Mouse (Mus musculus) liver, embryonic 13.5 days (tissue): ENCODE data around the gene Lilrb4a. TPM values are rescaled to one million over a fixed set of nuclear protein-coding genes. Genes with fewer than 3 reads are reported as not detected.

Experiments used
- ATAC-seq: fragments of 200-750 bp; cut with Nextera tagmentation; 2 replicates; pipeline ENCODE4 v1.8.0; 2017; ENCODE audit warnings: low read depth, mild to moderate bottlenecking, moderate number of reproducible peaks, moderate library complexity
- DNase-seq: peaks from one replicate; pipeline ENCODE4 v3.0.0; 2022
- H3K27ac ChIP-seq: fragments of 300-500 bp; sonication (generic); 2 replicates; pipeline ENCODE4 v1.5.1; 2015; ENCODE audit warnings: moderate library complexity, mild to moderate bottlenecking, inconsistent platforms
- H3K27me3 ChIP-seq: fragments of 300-500 bp; sonication (generic); 2 replicates; pipeline ENCODE4 v1.6.1; 2015; ENCODE audit warnings: mild to moderate bottlenecking, inconsistent platforms
- H3K36me3 ChIP-seq: fragments of 300-500 bp; sonication (generic); 2 replicates; pipeline ENCODE4 v1.6.1; 2015; ENCODE audit warnings: mild to moderate bottlenecking, inconsistent platforms
- H3K4me1 ChIP-seq: fragments of 300-500 bp; sonication (generic); replicated peaks from 2 replicates; pipeline ENCODE4 v1.6.1; 2015; ENCODE audit warnings: inconsistent platforms
- H3K4me2 ChIP-seq: fragments of 300-500 bp; sonication (generic); 2 replicates; pipeline ENCODE4 v1.6.1; 2015; ENCODE audit warnings: inconsistent platforms, mild to moderate bottlenecking, moderate library complexity
- H3K4me3 ChIP-seq: fragments of 300-500 bp; sonication (generic); replicated peaks from 2 replicates; pipeline ENCODE4 v1.5.1; 2015; ENCODE audit warnings: mild to moderate bottlenecking, inconsistent platforms
- H3K9ac ChIP-seq: fragments of 300-500 bp; sonication (generic); 2 replicates; pipeline ENCODE4 v1.6.1; 2015; ENCODE audit warnings: mild to moderate bottlenecking, inconsistent platforms
- H3K9me3 ChIP-seq: fragments of 300-500 bp; sonication (generic); replicated peaks from 2 replicates; pipeline ENCODE4 v1.6.1; 2016; ENCODE audit warnings: inconsistent platforms
- WGBS: fragments of 180-500 bp; shearing (Covaris S2); methylation state at CpG from one replicate; pipeline ENCODE4 v1.1.7; 2015; ENCODE audit not compliant: insufficient replicate concordance; 5-methylcytosine and 5-hydroxymethylcytosine counted together
- polyA plus RNA-seq: library from polyadenylated mRNA; unstranded; fragments of >200 nt; fragmentation: Nextera tagmentation; extraction: Ambion mirVana; gene quantifications from 2 replicates; pipeline ENCODE4 v1.2.1, GENCODE M21; 2015

The Lilrb4a gene
- polyA plus RNA-seq, 1 experiment from 2014 or later = 3.0 TPM

- H3K9ac ChIP-seq = no peak overlapping the region
- ATAC-seq = peak; percentile 31; the same call in 1 of the 2 replicates
- 9% methylated on average over 8 of the region's 8 CpGs for WGBS
Observed at GRCm38 (mm10) chr10:51528840-51529434, 38.2 kb downstream of the Lilrb4a start.

DNA sequence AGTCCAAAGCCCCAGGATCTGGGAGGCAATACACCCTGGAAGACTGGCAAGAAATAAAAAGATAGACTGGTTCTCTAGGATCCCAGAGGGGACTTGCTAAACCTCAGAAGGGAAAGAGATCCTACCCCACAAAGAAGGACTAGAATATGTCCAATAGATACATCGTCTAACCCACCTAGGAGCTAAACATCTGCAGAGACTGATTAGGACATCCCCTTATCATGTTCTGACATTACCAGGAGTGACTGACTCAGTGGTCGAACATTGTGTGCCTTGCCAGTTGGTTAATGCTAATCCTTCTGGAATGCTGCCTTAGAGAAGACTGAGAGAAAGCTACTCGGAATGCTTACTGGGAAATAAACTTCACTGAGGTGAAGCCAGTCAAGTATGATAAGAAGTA lies 38.7 kb downstream of the Lilrb4a start:
- H3K4me3 ChIP-seq = no peak overlapping the region
- H3K4me1 ChIP-seq = peaks cover 10% of the 10 kb centered on the region; the same call in 1 of the 2 replicates
- no peak overlapping the region for H3K4me2 ChIP-seq
- DNase-seq (no peak), ATAC-seq (no peak)
- no peak overlapping the region for H3K9ac ChIP-seq
- H3K9me3 ChIP-seq = no peaks in the 10 kb centered on the region
- no peaks in the 10 kb centered on the region for H3K27me3 ChIP-seq
- no peaks in the 10 kb centered on the region for H3K36me3 ChIP-seq
- WGBS = 26% methylated on average over 3 of the region's 3 CpGs
- H3K27ac ChIP-seq = no peak overlapping the region

More at GRCm38 (mm10) chr10:51528840-51529434, 38.2 kb downstream of the Lilrb4a start:
- Histone ChIP-seq H3K9me3 (no peaks in the 10 kb centered on the region), H3K4me3 (no peak overlapping the region), H3K4me1 (peaks cover 10% of the 10 kb centered on the region; the same call in 1 of the 2 replicates), H3K4me2 (no peak overlapping the region), H3K27me3 (no peaks in the 10 kb centered on the region), H3K36me3 (no peaks in the 10 kb centered on the region), H3K27ac (no peak overlapping the region)
- peak; percentile 2 for DNase-seq

GRCm38 (mm10) chr10:51530813-51531212 lies 40.1 kb downstream of the Lilrb4a start:
- Histone ChIP-seq H3K4me1 (peaks cover 10% of the 10 kb centered on the region; the same call in 1 of the 2 replicates), H3K4me2 (no peak overlapping the region), H3K9me3 (no peaks in the 10 kb centered on the region), H3K27me3 (no peaks in the 10 kb centered on the region), H3K27ac (no peak overlapping the region), H3K9ac (no peak overlapping the region), H3K4me3 (no peak overlapping the region), H3K36me3 (no peaks in the 10 kb centered on the region)
- WGBS = 68% methylated on average over 7 of the region's 7 CpGs
- DNase-seq (no peak), ATAC-seq (no peak)

Other genes with a start within 250 kb of the Lilrb4a start
- 0.60 and 0.67 TPM in 2 replicates for gene Gm49339, start 10.3 kb upstream of the Lilrb4a start, polyA plus RNA-seq
- gene Lilr4b, start 10.3 kb upstream of the Lilrb4a start, polyA plus RNA-seq = 0.80 and 1.0 TPM in 2 replicates
- not detected in 2 replicates for gene Fam162b, start 99.6 kb downstream of the Lilrb4a start, polyA plus RNA-seq
- not detected in 2 replicates for gene Gprc6a, start 140.5 kb downstream of the Lilrb4a start, polyA plus RNA-seq
- not detected in 2 replicates for gene Rfx6, start 186.8 kb downstream of the Lilrb4a start, polyA plus RNA-seq